Mouse (Mus musculus) splenic B cell, adult 2 months (primary cell): ENCODE data around the gene Fam234b.

ENCODE experiments used
- DNase-seq: peaks from one replicate; pipeline ENCODE4 v3.0.0-alpha.2; 2011; ENCODE audit warnings: low read depth, low spot score
- H3K27me3 ChIP-seq: 2 replicates; pipeline ENCODE4 v1.6.1; 2012; ENCODE audit warnings: mild to moderate bottlenecking, low read length, moderate library complexity, mixed read lengths; ENCODE audit not compliant: control insufficient read depth, poor library complexity, insufficient read depth, severe bottlenecking
- H3K36me3 ChIP-seq: 2 replicates; pipeline ENCODE4 v1.6.1; 2012; ENCODE audit warnings: mild to moderate bottlenecking, low read length, moderate library complexity, mixed read lengths; ENCODE audit not compliant: control insufficient read depth, poor library complexity, insufficient read depth, severe bottlenecking

Gene Fam234b

GRCm38 (mm10) chr6:135228465-135228941 is 30.7 kb downstream of the Fam234b start:
- no peaks in the 10 kb centered on the region for H3K27me3 ChIP-seq
- peak; percentile 56 for DNase-seq
- H3K36me3 ChIP-seq = no peaks in the 10 kb centered on the region

DNA sequence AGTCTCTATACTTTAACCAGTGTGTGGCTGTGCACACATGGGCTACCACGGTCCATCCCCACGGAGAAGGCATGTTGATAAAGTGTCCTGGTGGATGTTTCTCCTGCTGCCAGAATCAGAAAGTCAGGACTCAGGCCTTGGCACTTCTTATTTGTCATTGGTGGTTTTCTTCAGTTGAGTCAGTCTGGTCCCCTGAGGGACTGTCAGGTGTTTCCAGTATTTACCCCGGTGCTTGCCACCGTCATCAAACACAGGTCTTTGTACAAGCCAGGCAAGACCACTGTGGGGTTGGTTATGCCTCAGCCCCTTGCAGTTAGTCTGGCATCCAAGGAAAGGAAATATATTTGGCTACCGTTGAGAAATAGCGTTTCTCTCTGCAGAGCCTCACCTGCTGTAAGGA is 32.8 kb downstream of the Fam234b start:
- peak; percentile 39 for DNase-seq
- H3K36me3 ChIP-seq = no peaks in the 10 kb centered on the region
- no peaks in the 10 kb centered on the region for H3K27me3 ChIP-seq

DNA sequence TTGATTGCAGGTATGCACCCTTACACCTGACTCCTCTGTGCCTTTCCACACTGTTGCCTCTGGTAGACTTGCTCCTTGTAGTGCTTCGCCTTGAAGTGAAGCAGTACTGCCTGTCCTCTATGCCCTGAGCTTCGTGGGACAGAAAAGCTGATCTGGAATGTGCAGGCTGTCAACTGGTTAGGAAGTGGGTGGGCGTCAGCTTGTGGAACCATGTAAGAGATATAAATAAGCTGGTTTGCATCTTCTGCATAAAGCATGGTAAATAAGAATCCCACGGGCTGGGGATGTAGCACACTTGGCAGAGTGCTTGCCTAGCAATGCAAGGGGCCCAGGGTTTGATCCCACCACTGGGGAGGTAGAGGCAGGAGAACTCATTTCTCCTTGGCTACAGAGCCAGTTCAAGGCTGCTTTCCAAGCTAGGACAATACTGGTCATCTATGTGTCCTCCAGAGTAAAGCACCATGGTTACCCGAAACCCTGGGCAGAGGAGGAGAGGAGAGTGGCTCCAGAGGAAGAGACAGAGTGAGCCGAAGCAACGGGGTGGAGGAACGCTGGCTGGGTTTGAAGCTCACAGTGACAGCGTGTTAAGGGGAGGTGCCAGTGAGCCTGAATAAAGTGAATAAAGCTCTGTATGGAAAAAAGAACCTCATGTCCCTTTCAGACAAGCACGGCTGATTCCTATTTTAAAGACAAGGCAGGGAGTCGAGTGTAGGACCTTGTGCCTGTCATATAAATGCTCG is 34.8 kb downstream of the Fam234b start:
- DNase-seq = no peak
- Histone ChIP-seq H3K27me3 (no peaks in the 10 kb centered on the region), H3K36me3 (no peaks in the 10 kb centered on the region)

GRCm38 (mm10) chr6:135235742-135236141 is 38.0 kb downstream of the Fam234b start:
- Histone ChIP-seq H3K27me3 (no peaks in the 10 kb centered on the region), H3K36me3 (no peaks in the 10 kb centered on the region)
- no peak for DNase-seq

- no peak for DNase-seq
- H3K27me3 ChIP-seq = no peaks in the 10 kb centered on the region
- H3K36me3 ChIP-seq = no peaks in the 10 kb centered on the region
These were observed 38.8 kb downstream of the Fam234b start for GRCm38 (mm10) chr6:135236576-135236975.

DNA sequence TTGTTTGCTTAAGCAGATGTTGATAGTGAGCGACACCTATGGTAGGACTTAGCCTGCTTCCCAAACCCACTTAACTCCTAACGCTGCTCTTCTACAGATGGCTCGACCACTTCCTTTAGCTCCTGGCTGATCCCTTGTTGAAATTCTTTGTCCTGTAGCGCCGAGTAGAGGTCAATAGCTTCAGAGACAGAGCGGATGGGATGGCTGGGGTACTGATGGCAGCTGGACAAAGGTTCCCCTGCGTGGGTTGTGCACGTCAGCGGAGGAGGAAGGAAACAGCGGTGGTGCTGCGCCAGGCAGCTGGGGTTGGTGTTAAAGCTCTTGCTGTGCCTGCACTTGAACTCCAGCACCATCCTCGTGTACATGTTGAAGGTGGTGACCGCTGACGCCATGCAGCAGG is 39.5 kb downstream of the Fam234b start:
- DNase-seq = peak; percentile 30
- H3K27me3 ChIP-seq = no peaks in the 10 kb centered on the region
- no peaks in the 10 kb centered on the region for H3K36me3 ChIP-seq

- DNase-seq = no peak
- H3K36me3 ChIP-seq = no peaks in the 10 kb centered on the region
- no peaks in the 10 kb centered on the region for H3K27me3 ChIP-seq
These were observed 40.4 kb downstream of the Fam234b start for GRCm38 (mm10) chr6:135238211-135238610.

DNA sequence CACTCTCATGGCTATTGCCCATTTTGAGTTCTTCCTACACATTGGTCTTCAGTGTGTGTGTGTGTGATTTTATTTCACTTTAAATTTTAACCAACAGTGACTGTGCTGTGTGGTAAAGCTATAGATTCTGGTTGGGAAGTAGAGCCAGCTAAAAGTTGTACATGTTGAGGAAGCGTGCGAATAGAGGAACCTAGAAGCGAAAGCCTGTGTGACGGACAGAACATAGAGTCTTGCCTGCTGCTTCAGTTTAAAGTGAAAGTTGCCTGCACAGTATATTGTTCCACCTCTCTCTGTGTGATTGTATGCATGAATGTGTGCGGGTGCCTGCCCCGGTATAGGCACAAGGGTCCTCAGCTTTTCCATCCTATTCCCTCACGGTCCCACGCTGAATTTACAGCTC is 42.6 kb downstream of the Fam234b start:
- no peaks in the 10 kb centered on the region for H3K27me3 ChIP-seq
- H3K36me3 ChIP-seq = no peaks in the 10 kb centered on the region
- DNase-seq = peak; percentile 17

- no peak for DNase-seq
- H3K27me3 ChIP-seq = no peaks in the 10 kb centered on the region
These were observed 47.8 kb downstream of the Fam234b start for GRCm38 (mm10) chr6:135245586-135245985.

DNA sequence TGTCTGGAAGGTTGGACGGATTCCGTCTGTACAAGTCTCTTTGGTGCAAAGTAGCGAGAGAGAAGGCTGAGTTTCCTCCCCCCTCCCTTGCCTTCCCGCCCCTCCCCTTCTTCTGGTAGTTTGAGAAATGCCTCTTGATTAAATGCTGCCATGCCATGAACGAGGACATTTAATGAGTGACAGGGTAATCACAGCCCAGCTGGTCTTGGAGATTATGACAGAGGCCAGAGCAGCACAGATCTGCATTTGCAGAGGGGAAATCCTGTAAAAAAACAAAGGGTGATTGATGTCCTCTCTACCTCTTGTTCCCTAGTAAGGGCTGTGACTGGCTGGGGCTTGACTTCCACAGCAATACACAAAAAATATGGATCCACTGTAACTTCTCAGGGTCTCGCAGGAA is 50.1 kb downstream of the Fam234b start:
- no peak for DNase-seq
- no peaks in the 10 kb centered on the region for H3K36me3 ChIP-seq
- no peaks in the 10 kb centered on the region for H3K27me3 ChIP-seq

More at GRCm38 (mm10) chr6:135245586-135245985, 47.8 kb downstream of the Fam234b start:
- H3K36me3 ChIP-seq = no peaks in the 10 kb centered on the region

- H3K27me3 ChIP-seq = no peaks in the 10 kb centered on the region
- no peaks in the 10 kb centered on the region for H3K36me3 ChIP-seq
- peak; percentile 60 for DNase-seq
These were observed 52.2 kb downstream of the Fam234b start for GRCm38 (mm10) chr6:135249846-135250531.

GRCm38 (mm10) chr6:135250926-135251699 is 53.3 kb downstream of the Fam234b start:
- no peaks in the 10 kb centered on the region for H3K27me3 ChIP-seq
- no peaks in the 10 kb centered on the region for H3K36me3 ChIP-seq

GRCm38 (mm10) chr6:135251849-135252727 is 54.3 kb downstream of the Fam234b start:
- H3K36me3 ChIP-seq = no peaks in the 10 kb centered on the region

More at GRCm38 (mm10) chr6:135250926-135251699, 53.3 kb downstream of the Fam234b start:
- no peak for DNase-seq

GRCm38 (mm10) chr6:135252728-135253077 is 54.9 kb downstream of the Fam234b start:
- H3K27me3 ChIP-seq = no peaks in the 10 kb centered on the region
- peak; percentile 17 for DNase-seq

More at GRCm38 (mm10) chr6:135251849-135252727, 54.3 kb downstream of the Fam234b start:
- H3K27me3 ChIP-seq = no peaks in the 10 kb centered on the region
- DNase-seq = no peak

More at GRCm38 (mm10) chr6:135252728-135253077, 54.9 kb downstream of the Fam234b start:
- no peaks in the 10 kb centered on the region for H3K36me3 ChIP-seq
